Mouse (Mus musculus) embryonic facial prominence, embryonic 13.5 days (tissue): ENCODE results near the gene Hjurp. TPM values are rescaled to one million over a fixed set of nuclear protein-coding genes. Genes with fewer than 3 reads are reported as not detected.

ENCODE experiments used
- ATAC-seq: fragments of 200-750 bp; cut with Nextera tagmentation; 2 replicates; pipeline ENCODE4 v1.8.0; 2017; ENCODE audit warnings: low read depth; ENCODE audit not compliant: insufficient number of reproducible peaks, insufficient read depth, low FRiP score, low TSS enrichment
- H3K27ac ChIP-seq: fragments of 300-500 bp; sonication (generic); 2 replicates; pipeline ENCODE4 v1.5.1; 2015; ENCODE audit warnings: moderate library complexity, mild to moderate bottlenecking, inconsistent platforms
- H3K27me3 ChIP-seq: fragments of 300-500 bp; sonication (generic); 2 replicates; pipeline ENCODE4 v1.6.1; 2015; ENCODE audit warnings: mild to moderate bottlenecking, inconsistent platforms
- H3K36me3 ChIP-seq: fragments of 300-500 bp; sonication (generic); 2 replicates; pipeline ENCODE4 v1.6.1; 2015; ENCODE audit warnings: mild to moderate bottlenecking, inconsistent platforms
- H3K4me1 ChIP-seq: fragments of 300-500 bp; sonication (generic); 2 replicates; pipeline ENCODE4 v1.6.1; 2015; ENCODE audit warnings: inconsistent platforms
- H3K4me2 ChIP-seq: fragments of 300-500 bp; sonication (generic); 2 replicates; pipeline ENCODE4 v1.6.1; 2015; ENCODE audit warnings: moderate library complexity, mild to moderate bottlenecking, inconsistent platforms
- H3K4me3 ChIP-seq: fragments of 300-500 bp; sonication (generic); 2 replicates; pipeline ENCODE4 v1.5.1; 2015; ENCODE audit warnings: mild to moderate bottlenecking, inconsistent platforms
- H3K9ac ChIP-seq: fragments of 300-500 bp; sonication (generic); 2 replicates; pipeline ENCODE4 v1.6.1; 2015; ENCODE audit warnings: mild to moderate bottlenecking, inconsistent platforms
- H3K9me3 ChIP-seq: fragments of 300-500 bp; sonication (generic); 2 replicates; pipeline ENCODE4 v1.6.1; 2016; ENCODE audit warnings: inconsistent platforms
- WGBS: fragments of 180-500 bp; shearing (Covaris S2); methylation state at CpG from one replicate; pipeline ENCODE4 v1.1.7; 2015; ENCODE audit warnings: mixed read lengths; 5-methylcytosine and 5-hydroxymethylcytosine counted together
- polyA plus RNA-seq: library from polyadenylated mRNA; unstranded; fragments of >200 nt; fragmentation: Nextera tagmentation; extraction: Ambion mirVana; gene quantifications from 2 replicates; pipeline ENCODE4 v1.2.1, GENCODE M21; 2015

The Hjurp gene
- polyA plus RNA-seq, 1 experiment from 2014 or later, result 198 TPM

GRCm38 (mm10) chr1:88305018-88305795 is 27.8 kb upstream of the Hjurp start:
- no peaks in the 10 kb centered on the region for H3K36me3 ChIP-seq
- H3K4me3 ChIP-seq, result no peak overlapping the region
- no peak overlapping the region for H3K27ac ChIP-seq
- H3K27me3 ChIP-seq, result no peaks in the 10 kb centered on the region
- peaks cover 83% of the 10 kb centered on the region for H3K9me3 ChIP-seq
- WGBS, result 47% methylated on average over 6 of the region's 6 CpGs
- no peaks in the 10 kb centered on the region for H3K4me1 ChIP-seq
- no peak overlapping the region for H3K4me2 ChIP-seq
- no peak for ATAC-seq
- H3K9ac ChIP-seq, result no peak overlapping the region

- Histone ChIP-seq H3K36me3 (no peaks in the 10 kb centered on the region), H3K4me2 (no peak overlapping the region), H3K27me3 (no peaks in the 10 kb centered on the region), H3K9me3 (peaks cover 83% of the 10 kb centered on the region), H3K27ac (no peak overlapping the region), H3K4me1 (no peaks in the 10 kb centered on the region), H3K4me3 (no peak overlapping the region), H3K9ac (no peak overlapping the region)
- no peak for ATAC-seq
- 61% methylated on average over 8 of the region's 8 CpGs for WGBS
Measured at GRCm38 (mm10) chr1:88304261-88304985, 27.0 kb upstream of the Hjurp start.

GRCm38 (mm10) chr1:88303762-88304161 is 26.3 kb upstream of the Hjurp start:
- no peaks in the 10 kb centered on the region for H3K27me3 ChIP-seq
- no peak overlapping the region for H3K4me3 ChIP-seq
- ATAC-seq, result no peak
- H3K4me1 ChIP-seq, result no peaks in the 10 kb centered on the region
- H3K9me3 ChIP-seq, result peaks cover 81% of the 10 kb centered on the region
- no peak overlapping the region for H3K9ac ChIP-seq
- H3K27ac ChIP-seq, result no peak overlapping the region
- no peaks in the 10 kb centered on the region for H3K36me3 ChIP-seq
- H3K4me2 ChIP-seq, result no peak overlapping the region
- 63% methylated on average over 6 of the region's 6 CpGs for WGBS

GRCm38 (mm10) chr1:88302057-88302740 is 24.8 kb upstream of the Hjurp start:
- 65% methylated on average over 14 of the region's 14 CpGs for WGBS
- H3K9ac ChIP-seq, result no peak overlapping the region
- no peak overlapping the region for H3K4me3 ChIP-seq
- no peaks in the 10 kb centered on the region for H3K27me3 ChIP-seq
- no peaks in the 10 kb centered on the region for H3K4me1 ChIP-seq
- no peak overlapping the region for H3K27ac ChIP-seq
- peaks cover 80% of the 10 kb centered on the region for H3K9me3 ChIP-seq
- ATAC-seq, result no peak
- H3K4me2 ChIP-seq, result no peak overlapping the region
- H3K36me3 ChIP-seq, result no peaks in the 10 kb centered on the region

GRCm38 (mm10) chr1:88301121-88302014 is 23.9 kb upstream of the Hjurp start:
- no peak overlapping the region for H3K4me3 ChIP-seq
- no peaks in the 10 kb centered on the region for H3K36me3 ChIP-seq
- ATAC-seq, result peak; percentile 1; the same call in 1 of the 2 replicates
- H3K27ac ChIP-seq, result no peak overlapping the region
- H3K4me2 ChIP-seq, result no peak overlapping the region
- WGBS, result 67% methylated on average over 9 of the region's 9 CpGs
- H3K9ac ChIP-seq, result no peak overlapping the region
- H3K27me3 ChIP-seq, result no peaks in the 10 kb centered on the region
- H3K4me1 ChIP-seq, result no peaks in the 10 kb centered on the region
- peaks cover 77% of the 10 kb centered on the region for H3K9me3 ChIP-seq

GRCm38 (mm10) chr1:88300301-88301050 is 23.0 kb upstream of the Hjurp start:
- H3K4me1 ChIP-seq, result no peaks in the 10 kb centered on the region
- H3K9ac ChIP-seq, result no peak overlapping the region
- no peaks in the 10 kb centered on the region for H3K27me3 ChIP-seq
- no peak overlapping the region for H3K4me2 ChIP-seq
- H3K4me3 ChIP-seq, result no peak overlapping the region
- no peak overlapping the region for H3K27ac ChIP-seq
- H3K9me3 ChIP-seq, result peaks cover 78% of the 10 kb centered on the region
- WGBS, result 39% methylated on average over 5 of the region's 5 CpGs
- peak; percentile 5; the same call in 1 of the 2 replicates for ATAC-seq
- no peaks in the 10 kb centered on the region for H3K36me3 ChIP-seq

GRCm38 (mm10) chr1:88299529-88299945 is 22.1 kb upstream of the Hjurp start:
- H3K9ac ChIP-seq, result no peak overlapping the region
- H3K27me3 ChIP-seq, result no peaks in the 10 kb centered on the region
- ATAC-seq, result no peak
- H3K4me2 ChIP-seq, result no peak overlapping the region
- no peak overlapping the region for H3K4me3 ChIP-seq
- WGBS, result 80% methylated on average over 2 of the region's 2 CpGs
- H3K4me1 ChIP-seq, result no peaks in the 10 kb centered on the region
- H3K36me3 ChIP-seq, result no peaks in the 10 kb centered on the region
- H3K27ac ChIP-seq, result no peak overlapping the region
- H3K9me3 ChIP-seq, result peaks cover 71% of the 10 kb centered on the region

GRCm38 (mm10) chr1:88298686-88299528 is 21.5 kb upstream of the Hjurp start:
- H3K36me3 ChIP-seq, result no peaks in the 10 kb centered on the region
- no peak overlapping the region for H3K4me3 ChIP-seq
- no peak overlapping the region for H3K9ac ChIP-seq
- no peak for ATAC-seq
- H3K9me3 ChIP-seq, result peaks cover 65% of the 10 kb centered on the region
- no peak overlapping the region for H3K27ac ChIP-seq
- no peaks in the 10 kb centered on the region for H3K27me3 ChIP-seq
- no peak overlapping the region for H3K4me2 ChIP-seq
- no peaks in the 10 kb centered on the region for H3K4me1 ChIP-seq
- 60% methylated on average over 4 of the region's 4 CpGs for WGBS

- no peak overlapping the region for H3K27ac ChIP-seq
- no peaks in the 10 kb centered on the region for H3K27me3 ChIP-seq
- H3K9me3 ChIP-seq, result peaks cover 56% of the 10 kb centered on the region
- H3K4me2 ChIP-seq, result no peak overlapping the region
- H3K4me3 ChIP-seq, result no peak overlapping the region
- no peak for ATAC-seq
- H3K36me3 ChIP-seq, result no peaks in the 10 kb centered on the region
- no peak overlapping the region for H3K9ac ChIP-seq
- H3K4me1 ChIP-seq, result no peaks in the 10 kb centered on the region
- WGBS, result 63% methylated on average over 7 of the region's 7 CpGs
Measured at GRCm38 (mm10) chr1:88297480-88298258, 20.2 kb upstream of the Hjurp start.
